Mouse (Mus musculus) limb, embryonic 10.5 days (tissue): ENCODE measurements around the gene Thsd4. TPM values are rescaled to one million over a fixed set of nuclear protein-coding genes. Genes with fewer than 3 reads are reported as not detected.

Source experiments
- DNase-seq: peaks from one replicate; pipeline ENCODE4 v3.0.0-alpha.2; 2017; ENCODE audit warnings: low spot score
- H3K27ac ChIP-seq: fragments of 300-500 bp; sonication (generic); 2 replicates; pipeline ENCODE4 v1.5.1; 2016; ENCODE audit warnings: mild to moderate bottlenecking
- H3K27me3 ChIP-seq: fragments of 300-500 bp; sonication (generic); 2 replicates; pipeline ENCODE4 v1.6.1; 2016; ENCODE audit warnings: low read depth, mild to moderate bottlenecking; ENCODE audit not compliant: poor library complexity, severe bottlenecking
- H3K36me3 ChIP-seq: fragments of 300-500 bp; sonication (generic); 2 replicates; pipeline ENCODE4 v1.6.1; 2016; ENCODE audit warnings: mild to moderate bottlenecking, moderate library complexity
- H3K4me1 ChIP-seq: fragments of 300-500 bp; sonication (generic); 2 replicates; pipeline ENCODE4 v1.6.1; 2016
- H3K4me3 ChIP-seq: fragments of 300-500 bp; sonication (generic); 2 replicates; pipeline ENCODE4 v1.5.1; 2016; ENCODE audit warnings: mild to moderate bottlenecking, moderate library complexity
- H3K9me3 ChIP-seq: fragments of 300-500 bp; sonication (generic); replicated peaks from 2 replicates; pipeline ENCODE4 v1.6.1; 2016; ENCODE audit warnings: mild to moderate bottlenecking
- WGBS: fragments of 180-500 bp; shearing (Covaris S2); methylation state at CpG from one replicate; pipeline ENCODE4 v1.1.7; 2016; 5-methylcytosine and 5-hydroxymethylcytosine counted together
- polyA plus RNA-seq: library from polyadenylated mRNA; unstranded; fragments of >200 nt; fragmentation: Nextera tagmentation; extraction: Ambion mirVana; gene quantifications from 2 replicates; pipeline ENCODE4 v1.2.1, GENCODE M21; 2016

The Thsd4 gene
- polyA plus RNA-seq, 1 experiment from 2014 or later, result 11.8 TPM

GRCm38 (mm10) chr9:60141081-60141514 is 380.7 kb downstream of the Thsd4 start:
- H3K4me3 ChIP-seq, result peak overlapping the region; percentile 40
- no peaks in the 10 kb centered on the region for H3K9me3 ChIP-seq
- peak overlapping the region; percentile 84 for H3K27ac ChIP-seq
- no peaks in the 10 kb centered on the region for H3K36me3 ChIP-seq
- 40% methylated on average over 7 of the region's 7 CpGs for WGBS
- H3K4me1 ChIP-seq, result peaks cover 40% of the 10 kb centered on the region
- peak; percentile 55 for DNase-seq
- no peaks in the 10 kb centered on the region for H3K27me3 ChIP-seq

GRCm38 (mm10) chr9:60140411-60140810 is 381.4 kb downstream of the Thsd4 start:
- Histone ChIP-seq H3K27ac (peak overlapping the region; percentile 84), H3K4me3 (peak overlapping the region; percentile 40), H3K9me3 (no peaks in the 10 kb centered on the region), H3K4me1 (peaks cover 40% of the 10 kb centered on the region), H3K36me3 (no peaks in the 10 kb centered on the region), H3K27me3 (no peaks in the 10 kb centered on the region)
- 27% methylated on average over 6 of the region's 6 CpGs for WGBS
- no peak for DNase-seq

- H3K27ac ChIP-seq, result peak overlapping the region; percentile 84
- peak; percentile 69 for DNase-seq
- 30% methylated on average over 10 of the region's 10 CpGs for WGBS
Observed at GRCm38 (mm10) chr9:60139446-60139845, 382.4 kb downstream of the Thsd4 start.

GRCm38 (mm10) chr9:60129235-60129991 is 392.4 kb downstream of the Thsd4 start:
- Histone ChIP-seq H3K27ac (no peak overlapping the region), H3K27me3 (no peaks in the 10 kb centered on the region), H3K36me3 (no peaks in the 10 kb centered on the region), H3K4me3 (no peak overlapping the region), H3K9me3 (no peaks in the 10 kb centered on the region), H3K4me1 (peaks cover 7% of the 10 kb centered on the region)
- 81% methylated on average over 6 of the region's 6 CpGs for WGBS
- DNase-seq, result no peak

More at GRCm38 (mm10) chr9:60139446-60139845, 382.4 kb downstream of the Thsd4 start:
- Histone ChIP-seq H3K9me3 (no peaks in the 10 kb centered on the region), H3K4me3 (peak overlapping the region; percentile 40), H3K27me3 (no peaks in the 10 kb centered on the region), H3K36me3 (no peaks in the 10 kb centered on the region), H3K4me1 (peaks cover 40% of the 10 kb centered on the region)

GRCm38 (mm10) chr9:60126961-60127360 is 394.9 kb downstream of the Thsd4 start:
- Histone ChIP-seq H3K9me3 (no peaks in the 10 kb centered on the region), H3K36me3 (no peaks in the 10 kb centered on the region), H3K27ac (no peak overlapping the region), H3K4me1 (peaks cover 11% of the 10 kb centered on the region), H3K27me3 (no peaks in the 10 kb centered on the region), H3K4me3 (no peak overlapping the region)
- 87% methylated on average over 5 of the region's 5 CpGs for WGBS
- no peak for DNase-seq

- Histone ChIP-seq H3K36me3 (no peaks in the 10 kb centered on the region), H3K9me3 (no peaks in the 10 kb centered on the region), H3K27ac (no peak overlapping the region), H3K27me3 (no peaks in the 10 kb centered on the region), H3K4me1 (peaks cover 28% of the 10 kb centered on the region), H3K4me3 (no peak overlapping the region)
- no peak for DNase-seq
- 79% methylated on average over 9 of the region's 9 CpGs for WGBS
Observed at GRCm38 (mm10) chr9:60124102-60124501, 397.7 kb downstream of the Thsd4 start.

- Histone ChIP-seq H3K9me3 (no peaks in the 10 kb centered on the region), H3K27ac (no peak overlapping the region), H3K27me3 (no peaks in the 10 kb centered on the region), H3K36me3 (no peaks in the 10 kb centered on the region), H3K4me3 (no peak overlapping the region), H3K4me1 (peaks cover 29% of the 10 kb centered on the region)
- 81% methylated on average over 1 of the region's 1 CpGs for WGBS
- no peak for DNase-seq
Observed at GRCm38 (mm10) chr9:60123066-60123465, 398.8 kb downstream of the Thsd4 start.

GRCm38 (mm10) chr9:60119846-60120245 is 402.0 kb downstream of the Thsd4 start:
- peaks cover 27% of the 10 kb centered on the region for H3K4me1 ChIP-seq
- peak overlapping the region; percentile 38 for H3K27ac ChIP-seq
- H3K9me3 ChIP-seq, result no peaks in the 10 kb centered on the region
- no peak overlapping the region for H3K4me3 ChIP-seq
- no peaks in the 10 kb centered on the region for H3K36me3 ChIP-seq
- DNase-seq, result no peak
- WGBS, result 61% methylated on average over 7 of the region's 7 CpGs
- H3K27me3 ChIP-seq, result no peaks in the 10 kb centered on the region

- Histone ChIP-seq H3K9me3 (no peaks in the 10 kb centered on the region), H3K4me1 (peaks cover 26% of the 10 kb centered on the region), H3K36me3 (no peaks in the 10 kb centered on the region), H3K27ac (no peak overlapping the region), H3K27me3 (no peaks in the 10 kb centered on the region), H3K4me3 (no peak overlapping the region)
- no peak for DNase-seq
- 90% methylated on average over 7 of the region's 7 CpGs for WGBS
Observed at GRCm38 (mm10) chr9:60117831-60118230, 404.0 kb downstream of the Thsd4 start.

GRCm38 (mm10) chr9:60115711-60116247 is 406.1 kb downstream of the Thsd4 start:
- peaks cover 17% of the 10 kb centered on the region for H3K4me1 ChIP-seq
- no peak overlapping the region for H3K4me3 ChIP-seq
- no peaks in the 10 kb centered on the region for H3K9me3 ChIP-seq
- no peaks in the 10 kb centered on the region for H3K27me3 ChIP-seq
- no peaks in the 10 kb centered on the region for H3K36me3 ChIP-seq
- 72% methylated on average over 6 of the region's 6 CpGs for WGBS
- no peak for DNase-seq
- H3K27ac ChIP-seq, result no peak overlapping the region

- H3K36me3 ChIP-seq, result no peaks in the 10 kb centered on the region
- H3K9me3 ChIP-seq, result no peaks in the 10 kb centered on the region
- no peak overlapping the region for H3K27ac ChIP-seq
- peaks cover 17% of the 10 kb centered on the region for H3K4me1 ChIP-seq
- DNase-seq, result no peak
- H3K27me3 ChIP-seq, result no peaks in the 10 kb centered on the region
- WGBS, result 93% methylated on average over 9 of the region's 9 CpGs
- H3K4me3 ChIP-seq, result no peak overlapping the region
Observed at GRCm38 (mm10) chr9:60115306-60115705, 406.5 kb downstream of the Thsd4 start.

GRCm38 (mm10) chr9:60110200-60110599 is 411.6 kb downstream of the Thsd4 start:
- 81% methylated on average over 5 of the region's 5 CpGs for WGBS
- no peak for DNase-seq
- no peaks in the 10 kb centered on the region for H3K36me3 ChIP-seq
- H3K4me3 ChIP-seq, result no peak overlapping the region
- no peaks in the 10 kb centered on the region; the same call in 1 of the 2 replicates for H3K4me1 ChIP-seq
- no peaks in the 10 kb centered on the region for H3K9me3 ChIP-seq
- no peaks in the 10 kb centered on the region for H3K27me3 ChIP-seq
- H3K27ac ChIP-seq, result no peak overlapping the region

GRCm38 (mm10) chr9:60106683-60107082 is 415.2 kb downstream of the Thsd4 start:
- Histone ChIP-seq H3K4me1 (peaks cover 14% of the 10 kb centered on the region), H3K36me3 (no peaks in the 10 kb centered on the region), H3K27me3 (no peaks in the 10 kb centered on the region), H3K4me3 (no peak overlapping the region), H3K27ac (no peak overlapping the region), H3K9me3 (no peaks in the 10 kb centered on the region)
- 87% methylated on average over 6 of the region's 6 CpGs for WGBS
- DNase-seq, result no peak
